Mouse (Mus musculus) testis, postnatal 14 days (tissue): ENCODE results near the gene Peli1.
A peak's percentile ranks its signal among the peaks of the same experiment; 100 is the strongest.
"Not testable (repeated sequence)": the region's sequence is repeated elsewhere in the genome, so short reads cannot be mapped to it uniquely, and the experiment has no call there.

Experiments
- DNase-seq: peaks from one replicate; pipeline ENCODE4 v3.0.0; 2021; ENCODE audit warnings: low spot score

Peli1 gene

DNA sequence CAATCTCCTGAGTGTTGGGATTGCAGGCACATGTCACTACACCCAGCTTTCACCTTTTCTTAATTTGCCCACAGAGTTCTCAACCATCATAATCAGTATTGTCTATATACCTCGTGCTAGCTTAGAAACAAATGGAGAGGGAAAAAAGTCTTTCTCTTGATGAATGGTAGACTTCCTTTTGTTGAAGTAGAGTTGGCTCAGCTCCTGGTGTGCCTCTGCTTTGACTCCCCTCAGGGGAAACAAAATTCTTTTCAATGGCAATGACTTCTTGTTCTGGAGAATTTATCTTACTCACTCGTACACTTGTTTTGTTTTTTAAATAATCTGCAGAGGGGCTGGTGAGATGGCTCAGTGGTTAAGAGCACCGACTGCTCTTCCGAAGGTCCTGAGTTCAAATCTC, 62.0 kb downstream of the Peli1 start:
- no peak for DNase-seq

DNA sequence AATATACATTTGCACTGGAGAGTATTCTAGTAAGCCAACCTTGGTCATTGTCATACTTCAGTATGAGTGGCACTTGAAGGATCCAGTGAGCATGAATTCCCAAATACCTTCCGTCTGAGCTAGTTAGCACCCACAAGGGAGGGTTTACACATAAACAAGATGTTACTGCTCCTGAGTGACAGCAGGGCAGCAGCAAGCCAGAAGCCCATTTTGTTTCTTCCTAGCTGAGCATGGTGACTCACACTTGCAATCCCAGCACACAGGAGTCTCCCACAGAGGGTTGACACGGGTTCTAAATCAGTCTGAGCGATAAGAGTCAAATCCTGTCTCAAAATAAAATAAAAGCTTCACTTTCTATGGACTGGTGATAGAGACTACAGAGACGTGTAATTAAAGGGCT, 66.5 kb downstream of the Peli1 start:
- DNase-seq: no peak

DNA sequence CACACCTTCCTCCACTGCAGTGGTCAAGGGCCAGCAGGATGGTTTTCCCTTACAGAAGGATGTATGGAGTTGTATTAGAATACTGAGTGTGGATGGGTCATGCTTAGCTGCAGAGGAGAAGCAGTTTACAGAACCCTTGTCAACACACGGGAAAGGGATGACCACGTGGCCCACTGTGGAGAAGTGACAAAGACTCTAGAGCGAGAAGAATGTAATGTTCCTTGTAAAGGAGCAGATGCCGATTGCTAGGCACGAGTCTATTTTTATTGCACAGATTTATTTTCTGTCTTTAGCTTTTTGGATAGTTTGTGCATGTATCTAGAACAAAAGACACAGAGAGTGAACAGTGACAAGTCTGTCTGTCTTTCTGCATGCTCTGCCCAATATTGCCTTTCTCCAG, 71.0 kb downstream of the Peli1 start:
- DNase-seq: no peak

DNA sequence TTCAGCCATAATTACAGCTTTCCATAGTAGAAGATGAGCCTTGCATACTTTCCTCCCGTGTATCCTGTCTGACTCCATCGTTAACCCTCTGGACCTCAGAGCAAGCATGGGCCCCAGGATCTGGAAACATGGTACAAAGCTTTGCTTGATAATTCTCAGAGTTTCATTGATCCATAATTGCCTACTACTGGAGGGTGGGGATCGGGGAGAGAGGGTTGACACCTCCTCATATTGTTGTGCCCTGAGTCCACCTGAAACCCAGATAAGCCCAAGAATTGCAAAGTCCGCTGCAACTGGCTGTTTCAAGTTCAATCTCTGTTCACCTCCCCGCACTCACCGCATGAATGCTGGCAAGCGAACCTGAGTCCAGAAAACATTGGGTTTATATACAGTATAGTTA, 72.1 kb downstream of the Peli1 start:
- DNase-seq: no peak

DNA sequence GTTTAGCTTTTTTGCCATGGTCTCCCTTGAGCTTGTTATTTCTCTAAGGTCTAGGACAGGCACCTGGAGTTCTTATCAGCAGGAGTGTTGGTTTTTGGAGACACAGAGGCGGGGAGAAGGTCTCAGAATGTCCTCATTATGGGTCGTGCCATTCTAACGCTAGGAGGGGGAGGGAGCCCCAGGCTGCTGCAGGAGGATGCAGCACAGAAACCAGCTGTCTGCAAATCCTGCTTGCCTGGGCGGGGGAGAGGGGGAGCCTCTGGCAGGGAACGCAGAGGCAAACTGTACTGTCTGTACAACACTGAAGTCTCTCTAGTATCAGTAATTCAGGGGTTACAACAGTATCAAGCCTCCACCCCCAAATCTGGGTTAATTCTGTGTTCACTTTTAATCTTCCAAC, 72.6 kb downstream of the Peli1 start:
- peak; percentile 21 for DNase-seq

DNA sequence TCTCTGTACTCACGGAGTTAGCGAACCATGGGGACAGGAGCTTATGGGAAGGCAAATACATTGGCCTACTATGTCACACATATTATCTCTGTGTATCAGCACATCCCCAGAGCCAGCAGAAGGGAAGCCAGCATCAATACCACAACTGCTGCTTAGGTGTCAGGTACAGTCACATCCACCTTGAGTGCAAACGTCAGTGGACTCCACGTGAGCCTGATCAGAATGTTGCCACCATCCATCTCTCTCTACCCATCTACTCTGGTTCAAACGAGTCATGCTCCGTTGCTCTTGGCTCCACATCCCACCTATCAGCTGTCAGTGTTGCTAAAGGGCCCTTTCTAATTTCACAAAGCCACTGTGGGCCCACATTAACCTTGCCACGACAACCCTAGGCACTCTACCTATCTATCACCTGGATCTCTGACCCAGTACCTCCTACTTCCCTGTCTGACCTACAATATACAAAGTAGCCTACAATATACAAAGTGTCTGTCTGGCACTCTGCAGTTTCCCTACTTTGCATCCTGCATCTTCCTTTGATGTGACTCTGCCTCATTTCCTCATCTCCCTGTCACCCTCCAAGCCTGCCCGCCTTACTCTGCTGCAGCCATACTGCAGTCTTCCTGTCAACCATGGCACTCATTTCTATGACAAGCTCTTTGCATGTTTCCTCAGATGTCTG, 73.4 kb downstream of the Peli1 start:
- no peak for DNase-seq

DNA sequence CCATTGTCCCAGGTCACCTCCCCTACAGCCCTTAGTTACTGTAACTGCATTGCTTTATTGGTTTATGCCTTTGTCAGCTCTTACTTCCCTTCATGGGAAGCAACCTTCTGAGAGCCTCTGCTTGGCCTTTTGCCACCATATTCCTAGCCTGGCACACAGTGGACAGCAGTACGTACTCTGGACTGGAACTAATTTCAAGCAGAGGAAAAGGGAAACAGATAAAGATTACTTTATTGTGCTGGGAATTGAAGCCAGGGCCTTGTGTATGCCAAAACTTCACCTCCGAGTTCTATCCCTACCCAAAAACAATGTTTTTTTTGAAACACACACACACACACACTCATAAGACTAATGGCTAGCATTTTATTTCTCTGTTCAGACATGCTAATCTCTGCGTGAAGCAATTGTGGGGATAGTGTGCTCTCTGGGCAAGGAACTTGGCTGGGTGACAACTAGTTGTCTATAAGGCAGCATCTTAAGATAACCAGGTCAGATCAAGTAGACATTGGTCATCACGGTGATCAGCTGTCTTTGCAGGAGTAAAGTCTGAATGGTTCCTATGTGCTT, 74.0 kb downstream of the Peli1 start:
- peak; percentile 17 for DNase-seq

DNA sequence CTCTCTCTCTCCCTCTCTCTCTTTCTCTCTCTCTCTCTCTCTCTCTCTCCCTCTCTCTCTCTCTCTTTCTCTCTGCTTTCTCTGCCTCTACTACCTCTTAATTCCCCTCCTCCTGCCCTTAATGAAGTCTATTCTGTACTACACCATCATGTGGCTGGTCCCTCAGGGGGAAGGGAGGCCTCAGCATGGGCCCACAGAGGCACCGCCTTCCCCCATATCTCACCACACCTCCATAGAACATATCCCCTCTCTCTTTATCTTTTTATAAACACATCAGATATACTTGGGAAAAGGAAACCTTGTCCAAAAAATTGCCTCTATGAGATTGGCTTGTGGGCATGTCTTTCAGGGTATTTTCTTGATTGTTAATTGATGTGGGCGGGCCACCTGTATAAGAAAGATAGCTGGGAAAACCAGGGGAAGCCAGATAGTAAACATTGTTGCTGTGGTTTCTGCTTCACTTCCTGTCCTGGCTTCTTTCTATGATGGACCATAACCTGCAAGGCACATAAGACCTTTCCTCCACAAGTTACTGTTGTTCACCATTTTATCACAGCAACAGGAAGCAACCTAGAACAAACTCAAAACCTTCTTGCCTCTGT, 75.5 kb downstream of the Peli1 start:
- no peak for DNase-seq

DNA sequence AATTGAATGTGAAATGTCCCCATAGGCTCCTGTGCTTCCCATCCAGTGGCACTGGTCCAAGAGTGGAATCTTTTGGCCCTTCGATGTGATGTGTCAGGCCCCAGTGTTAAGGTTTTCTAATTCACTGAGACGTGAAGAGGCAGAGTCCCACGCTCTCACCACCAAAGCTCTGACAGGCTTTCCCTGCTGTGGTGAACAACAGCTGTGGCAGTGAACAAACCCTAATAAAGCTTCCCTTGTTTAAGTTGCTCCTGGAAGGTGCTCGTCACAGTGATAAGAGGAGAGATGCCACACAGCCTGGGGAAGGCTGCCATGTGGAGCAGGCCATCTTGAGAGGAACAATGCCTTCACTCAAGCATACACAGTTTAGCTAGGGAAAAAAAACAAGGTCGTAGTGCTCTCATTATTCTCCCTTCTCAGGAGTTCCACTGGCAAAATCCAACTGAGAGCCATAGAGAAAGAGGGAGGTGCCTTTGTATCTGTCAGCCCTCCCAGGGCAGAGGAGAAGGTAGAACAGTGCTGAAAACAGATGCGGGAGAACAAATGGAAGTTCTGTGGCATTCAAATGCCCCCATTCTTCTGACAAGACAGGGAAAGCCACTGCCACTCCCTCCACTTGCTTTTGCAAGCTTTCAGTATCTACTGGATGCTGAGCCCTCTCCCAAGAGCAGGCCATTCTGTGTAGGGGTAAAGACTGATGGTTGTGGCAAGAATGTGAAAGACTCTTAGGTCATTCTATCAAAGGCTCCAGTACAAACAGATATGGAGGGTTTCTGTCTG, 77.9 kb downstream of the Peli1 start:
- DNase-seq: no peak

DNA sequence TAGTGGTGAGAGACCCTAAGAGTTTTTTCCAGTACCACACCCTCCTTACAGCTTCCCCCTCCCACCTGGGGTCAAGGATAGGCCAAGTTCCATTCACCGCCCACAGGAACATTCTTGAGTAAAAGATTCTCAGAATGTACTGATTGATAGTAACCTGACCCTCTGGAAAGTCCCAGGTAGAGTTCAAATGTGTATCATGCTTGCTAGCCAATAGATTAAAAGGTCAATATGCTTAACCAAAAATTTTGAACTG, 78.4 kb downstream of the Peli1 start:
- not testable (repeated sequence) for DNase-seq

DNA sequence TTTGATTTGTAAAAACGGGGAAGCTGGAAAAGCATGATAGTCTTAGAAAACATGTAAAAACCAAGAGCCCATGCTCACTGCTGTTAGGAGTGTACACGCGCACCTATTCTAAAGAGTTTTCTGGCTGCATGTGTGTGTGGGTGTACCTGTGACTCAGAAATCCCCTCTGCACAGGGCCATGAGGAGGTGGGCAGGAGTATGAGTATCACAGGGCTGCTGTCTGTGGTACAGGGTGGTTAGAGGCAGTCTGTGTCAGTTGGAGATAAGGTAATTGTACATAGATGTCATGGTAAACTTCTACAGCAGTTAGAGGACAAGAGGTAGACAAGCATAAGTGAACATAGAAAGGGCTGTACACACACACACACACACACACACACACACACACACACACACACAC, 81.2 kb downstream of the Peli1 start:
- DNase-seq: no peak

DNA sequence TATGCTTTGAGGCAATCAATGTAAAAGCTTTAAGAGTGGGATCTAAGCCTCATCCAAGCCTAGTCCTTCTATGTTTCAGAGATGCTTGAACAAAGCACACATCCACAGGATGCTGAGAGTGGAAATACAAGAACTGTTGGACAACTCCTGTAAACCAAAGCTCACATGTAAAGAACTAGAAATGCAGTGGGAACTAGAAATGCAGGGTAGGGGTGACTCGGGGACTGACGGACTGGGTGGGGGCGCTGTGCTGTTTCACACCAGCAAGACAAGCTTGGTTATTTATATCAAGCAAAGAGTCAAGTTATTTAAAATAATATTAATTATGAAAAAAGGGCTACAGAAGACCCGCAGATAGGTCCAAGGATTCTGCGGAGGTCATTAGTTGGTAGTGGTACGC, 82.8 kb downstream of the Peli1 start:
- DNase-seq: no peak

DNA sequence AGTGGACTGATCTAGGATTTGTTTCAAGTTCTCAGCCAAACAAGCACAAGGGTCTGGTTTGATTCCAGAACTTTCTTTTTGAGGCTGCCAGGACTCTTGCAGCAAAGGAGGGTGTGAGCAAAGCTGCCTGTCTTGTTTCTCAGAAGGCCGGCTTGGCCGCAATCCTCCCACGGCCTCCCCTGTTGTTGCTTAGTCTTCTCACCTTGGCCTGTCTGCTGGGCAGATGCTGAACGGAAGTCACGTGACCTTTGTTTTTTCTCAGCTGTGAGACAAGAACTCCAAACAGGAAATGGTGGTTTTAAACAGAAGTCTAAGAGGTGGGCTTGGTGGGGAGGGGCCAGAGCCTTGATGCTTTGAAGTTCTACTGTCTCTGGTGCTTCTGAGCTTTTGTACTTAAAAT, 83.3 kb downstream of the Peli1 start:
- peak; percentile 48 for DNase-seq

DNA sequence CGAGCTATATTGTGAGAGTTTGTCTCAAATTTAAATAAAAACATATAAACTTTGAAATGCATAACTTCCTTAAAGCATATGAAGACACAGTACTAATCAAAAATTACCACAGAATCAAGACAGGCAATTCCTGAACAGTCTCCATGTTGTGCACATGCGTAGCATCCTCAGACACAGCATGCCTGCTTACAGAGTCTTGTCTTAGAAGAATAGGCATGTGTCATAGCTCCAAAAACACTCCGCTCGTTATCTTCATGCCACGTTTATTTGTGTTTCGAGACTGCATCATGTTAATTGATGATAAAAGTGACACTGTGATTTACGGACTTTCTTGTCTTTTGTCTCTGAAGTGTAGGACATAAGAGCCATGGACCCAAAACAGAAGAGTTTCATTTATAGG, 84.0 kb downstream of the Peli1 start:
- DNase-seq: no peak

DNA sequence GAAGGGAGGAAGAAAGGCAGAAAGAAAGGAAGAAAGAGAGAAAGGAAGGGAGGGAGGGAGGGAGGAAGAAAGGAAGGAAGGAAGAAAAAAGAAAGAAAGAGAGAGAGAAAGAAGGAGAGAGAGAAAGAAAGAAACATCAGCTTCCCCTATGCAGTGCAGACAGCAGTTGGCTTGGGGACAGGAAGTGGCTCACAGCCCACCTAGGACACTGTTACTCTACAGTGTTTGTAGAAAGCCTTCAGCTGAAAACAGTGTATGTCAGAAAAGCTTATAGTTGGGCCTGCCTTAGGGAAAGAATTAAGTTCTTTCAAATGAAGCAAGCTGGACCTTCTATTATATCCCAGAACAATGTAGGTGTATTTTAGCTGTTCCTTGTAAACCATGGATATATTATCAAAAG, 85.4 kb downstream of the Peli1 start:
- no peak for DNase-seq

DNA sequence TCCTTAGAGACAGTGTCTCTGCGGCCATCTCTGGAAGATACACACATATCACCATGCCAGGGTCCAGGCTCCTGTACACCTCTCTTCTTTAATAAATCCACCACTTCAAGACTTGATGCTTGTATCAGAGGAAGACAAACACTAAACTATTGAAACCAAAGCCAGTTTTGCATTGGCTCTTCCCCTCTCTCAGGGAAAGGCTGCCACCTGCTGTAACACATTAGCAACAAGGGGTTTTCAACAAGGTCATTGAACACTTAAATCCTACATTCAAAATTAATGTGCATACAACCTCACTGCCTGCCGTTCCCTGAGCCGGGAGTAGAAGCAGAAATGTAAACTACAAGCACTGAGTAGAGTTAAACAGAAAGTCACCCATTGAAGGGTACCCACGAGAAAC, 87.3 kb downstream of the Peli1 start:
- no peak for DNase-seq

DNA sequence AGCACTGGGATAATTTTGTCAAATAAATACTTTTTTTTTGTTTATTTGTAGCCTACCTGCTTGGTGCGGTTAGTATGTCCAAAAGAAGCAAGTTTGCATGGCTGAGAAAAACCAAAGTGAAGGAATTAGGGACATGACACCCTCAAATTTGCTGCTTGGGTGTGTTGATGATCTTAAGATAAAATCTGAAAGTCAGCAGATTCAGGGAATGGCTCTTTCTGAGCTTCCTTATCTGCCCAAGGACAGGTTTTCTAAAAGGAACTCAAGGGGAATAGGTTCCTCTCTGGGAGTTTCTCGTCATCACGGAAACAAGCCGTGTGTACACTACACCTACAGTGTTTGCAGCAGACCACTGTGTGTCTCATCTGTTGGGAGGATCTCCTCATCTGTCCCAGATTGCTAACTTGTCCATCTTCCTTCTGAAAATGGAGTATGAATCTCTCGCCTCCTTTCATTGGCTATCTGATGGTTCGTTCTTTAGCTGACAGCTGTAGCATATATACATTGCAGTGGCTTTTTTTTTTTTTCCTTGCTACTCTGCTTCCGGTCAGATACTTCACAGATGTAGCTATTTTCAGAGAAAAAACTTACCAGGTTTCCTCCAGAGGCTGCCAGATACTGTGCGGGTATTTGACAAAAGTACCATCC, 88.0 kb downstream of the Peli1 start:
- DNase-seq: no peak

DNA sequence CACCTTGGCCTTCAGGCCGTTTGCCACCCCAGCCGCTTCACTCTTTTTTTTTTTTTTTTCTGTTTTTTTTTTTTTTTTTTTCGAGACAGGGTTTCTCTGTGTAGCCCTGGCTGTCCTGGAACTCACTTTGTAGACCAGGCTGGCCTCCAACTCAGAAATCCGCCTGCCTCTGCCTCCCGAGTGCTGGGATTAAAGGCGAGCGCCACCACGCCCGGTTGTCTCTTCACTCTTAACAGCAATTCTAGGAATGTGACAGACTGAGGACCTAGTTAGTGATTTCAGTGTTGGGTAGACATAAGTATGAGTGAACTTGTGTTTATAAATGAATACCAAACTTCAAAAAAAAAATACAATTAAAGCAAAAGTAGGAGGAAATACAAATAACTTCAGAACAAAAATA, 88.8 kb downstream of the Peli1 start:
- DNase-seq: not testable (repeated sequence)

DNA sequence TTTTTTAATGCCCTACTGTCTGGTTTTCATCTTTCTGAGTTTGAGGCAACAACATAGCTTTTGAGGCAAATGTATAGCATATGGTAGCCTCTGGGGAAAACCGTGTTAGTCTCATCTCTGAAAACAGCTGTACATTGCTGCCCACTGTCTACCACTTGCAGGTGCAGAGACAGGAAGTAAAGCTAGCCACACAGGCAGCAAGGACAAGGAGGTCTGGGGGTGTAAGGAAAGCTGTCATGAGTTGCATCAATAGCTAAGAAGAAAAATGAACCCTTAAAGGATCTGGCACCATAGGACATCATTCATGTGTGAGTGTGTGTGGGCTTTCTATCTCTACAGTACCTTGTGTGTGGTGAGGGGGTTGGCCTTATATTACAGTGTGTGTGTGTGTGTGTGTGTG, 89.6 kb downstream of the Peli1 start:
- no peak for DNase-seq

DNA sequence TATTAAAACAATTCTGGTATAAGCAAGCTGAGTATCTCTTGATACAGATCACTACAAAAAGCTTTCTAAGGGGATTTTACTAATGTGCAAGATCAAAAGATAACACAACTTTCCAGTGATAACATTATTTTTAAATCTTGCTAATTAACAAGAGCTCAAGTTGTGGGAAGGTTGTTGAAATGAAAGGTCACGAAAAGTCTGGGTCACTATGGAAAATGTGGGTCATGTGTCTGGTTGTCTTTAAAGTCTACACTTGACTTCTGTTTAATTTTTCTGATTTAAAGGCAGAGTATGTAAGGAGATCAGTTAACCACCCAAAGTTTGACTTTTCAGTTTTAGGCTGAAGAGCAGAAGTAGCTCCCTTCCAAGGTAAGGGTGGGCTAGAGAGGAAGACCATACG, 90.5 kb downstream of the Peli1 start:
- DNase-seq: no peak

DNA sequence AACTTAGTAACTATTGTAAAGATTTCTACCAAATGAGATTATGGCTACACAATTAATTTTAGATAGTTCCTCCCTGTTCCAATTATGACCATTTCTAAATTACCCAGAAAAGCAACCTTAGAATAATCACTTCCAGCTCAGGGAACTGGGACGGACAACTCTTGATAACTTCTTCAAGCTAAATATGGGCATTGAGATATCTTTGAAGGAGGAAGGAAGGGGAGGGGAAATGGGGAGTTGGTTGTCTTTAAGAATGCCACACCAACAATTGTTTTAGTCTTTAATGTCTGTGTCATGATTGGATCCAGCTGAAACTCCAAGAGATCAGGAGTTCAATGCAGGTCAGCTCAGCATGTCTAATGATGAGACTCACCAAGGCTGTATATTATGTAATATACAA, 91.6 kb downstream of the Peli1 start:
- DNase-seq: no peak

DNA sequence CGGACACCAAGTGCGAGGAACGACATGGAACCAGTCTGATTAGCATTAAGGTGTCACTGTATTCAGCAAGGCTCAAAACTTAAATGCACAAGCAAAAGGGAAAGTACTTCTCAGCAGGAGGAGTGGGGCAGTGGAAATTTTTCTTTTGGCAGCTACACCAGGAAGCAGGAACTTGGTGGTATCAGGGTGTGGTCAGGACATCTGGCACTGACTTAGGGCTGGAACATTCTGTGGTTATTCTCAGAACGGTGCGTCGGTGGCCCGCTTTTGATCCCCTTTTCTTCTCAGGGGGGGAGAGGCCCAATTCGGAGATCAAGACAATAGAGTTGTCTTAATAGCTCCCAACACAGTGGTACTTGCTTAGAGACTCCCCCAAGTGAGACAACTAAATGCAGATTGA, 100.7 kb downstream of the Peli1 start:
- not testable (repeated sequence) for DNase-seq

DNA sequence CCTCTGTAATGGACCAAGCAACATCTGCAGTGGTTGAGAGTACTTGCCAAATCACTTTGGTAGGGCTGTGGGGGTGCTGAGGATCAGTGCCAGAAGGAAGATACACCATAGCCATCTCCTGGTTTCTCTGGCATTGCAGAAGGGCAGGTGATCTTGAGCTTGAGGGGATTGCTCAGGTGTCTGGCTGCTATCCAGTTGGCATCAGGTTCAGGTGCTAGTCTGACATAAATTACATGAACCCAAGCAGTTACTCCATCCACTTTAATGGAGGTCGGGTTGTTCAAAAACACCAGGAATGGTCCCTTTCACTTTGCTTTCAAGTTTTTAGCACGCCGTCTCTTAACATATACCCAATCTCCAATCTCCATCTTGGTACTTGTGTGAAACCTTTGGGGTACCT, 103.8 kb downstream of the Peli1 start:
- no peak for DNase-seq
